Comparison of ENCODE assay signal across 18 mouse cellular contexts in the genomic region with DNA sequence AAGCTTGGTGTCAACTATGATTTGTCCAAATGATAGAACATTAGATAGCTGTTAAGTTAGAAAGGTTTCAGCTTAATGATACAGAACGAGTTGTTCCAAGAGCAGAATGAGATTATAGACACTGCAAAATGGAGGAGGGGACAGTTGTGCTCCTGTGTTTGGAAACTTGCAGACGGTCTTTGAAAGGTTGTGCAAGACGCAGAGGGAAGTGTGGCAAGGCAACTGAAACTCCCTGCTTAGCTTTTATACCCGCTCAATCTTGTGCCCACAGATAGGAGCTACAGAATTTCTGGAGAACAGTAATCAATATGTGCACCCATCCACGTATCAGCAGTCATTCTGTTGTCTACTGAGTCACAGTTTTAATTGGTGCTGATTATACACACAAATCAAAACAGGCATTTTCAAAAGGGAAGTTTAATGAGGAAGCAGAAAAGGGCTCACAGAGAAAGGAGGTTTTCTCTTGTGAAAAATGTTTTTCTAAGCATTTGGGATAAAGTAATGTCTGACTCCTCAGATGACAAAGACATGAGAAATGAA. TPM values are rescaled to one million over a fixed set of nuclear protein-coding genes. Genes with fewer than 3 reads are reported as not detected.
DNase-seq lines count a peak whose midpoint lies in the region; ATAC-seq and TF ChIP-seq lines count a peak whose summit lies in the region.
"Had no signal": no experiment of that assay in that cellular context is flagged by ENCODE, and none has a peak within 500 bp of the region (broad histone marks: within the 10 kb centered on the region; RNA-seq: fewer than 3 reads in every experiment).

No protein-coding gene starts in this region.

- no peak for TF ChIP-seq POLR2A in spleen, adult 2 months (IDR thresholded peaks at IDR 0.05; ENCODE audit: low read depth, low read length)
- no peak for TF ChIP-seq POLR2A in small intestine, adult 2 months (IDR thresholded peaks at IDR 0.05; ENCODE audit: low read depth, low read length)

- no peak overlapping the region for H3K9ac ChIP-seq in liver, postnatal 0 days (replicated peaks)
- H3K9ac ChIP-seq: embryonic facial prominence, embryonic 15.5 days; hindbrain, embryonic 12.5 days; intestine, embryonic 15.5 days; midbrain, embryonic 15.5 days had no signal

- no peaks in the 10 kb centered on the region for H3K4me1 ChIP-seq in spleen, adult 2 months (ENCODE audit: control insufficient read depth, insufficient read depth, insufficient read length)
- H3K4me1 ChIP-seq in liver, postnatal 0 days (ENCODE audit: insufficient read depth) = peaks cover 19% of the 10 kb centered on the region
- no peaks in the 10 kb centered on the region; the same call in 1 of the 2 replicates for H3K4me1 ChIP-seq in small intestine, adult 2 months (ENCODE audit: control insufficient read depth, insufficient read depth, insufficient read length, low read length)
- H3K4me1 ChIP-seq: embryonic facial prominence, embryonic 15.5 days; megakaryocyte, embryonic 14.5 days; midbrain, embryonic 15.5 days had no signal

- H3K4me3 ChIP-seq in spleen, adult 2 months (ENCODE audit: extremely low read depth, insufficient read depth, insufficient read length) = no peak overlapping the region
- no peak overlapping the region for H3K4me3 ChIP-seq in liver, postnatal 0 days (ENCODE audit: low read depth, low read length)
- no peak overlapping the region for H3K4me3 ChIP-seq in small intestine, adult 2 months (ENCODE audit: low read depth, low read length)
- H3K4me3 ChIP-seq: embryonic facial prominence, embryonic 15.5 days; forebrain, embryonic 10.5 days; hindbrain, embryonic 12.5 days; intestine, embryonic 15.5 days; megakaryocyte, embryonic 14.5 days; midbrain, embryonic 15.5 days had no signal

- DNase-seq in heart, adult 11 months = peak; percentile 72
- DNase-seq in heart, postnatal 4 days = no peak
- DNase-seq in spleen, adult 2 months (ENCODE audit: low read depth in 1 of 2, low spot score in 2 of 2) = no peak
- DNase-seq in spleen, postnatal 10 days (ENCODE audit: low spot score in 2 of 2) = no peak
- no peak for DNase-seq in liver, postnatal 0 days
- no peak for DNase-seq in layer of hippocampus, postnatal 25 days (ENCODE audit: extremely low spot score in 1 of 2, low spot score in 1 of 2)
- DNase-seq: adrenal gland, adult 8-10 months; cerebellum, adult 9-10 months; embryo, embryonic 11 days; thymus, postnatal 25 days had no signal

- no peaks in the 10 kb centered on the region for H3K9me3 ChIP-seq in liver, postnatal 0 days (ENCODE audit: low read length)
- H3K9me3 ChIP-seq: embryonic facial prominence, embryonic 15.5 days; forebrain, embryonic 10.5 days; hindbrain, embryonic 12.5 days; intestine, embryonic 15.5 days; midbrain, embryonic 15.5 days had no signal

- H3K4me2 ChIP-seq in liver, postnatal 0 days (ENCODE audit: low read depth, low read length) = no peak overlapping the region; the same call in 1 of the 2 replicates
- H3K4me2 ChIP-seq: embryonic facial prominence, embryonic 15.5 days; hindbrain, embryonic 12.5 days; intestine, embryonic 15.5 days; midbrain, embryonic 15.5 days had no signal

- TF ChIP-seq CTCF in spleen, adult 2 months (IDR thresholded peaks at IDR 0.05; ENCODE audit: extremely low read depth, insufficient read depth, insufficient read length, insufficient replicate concordance) = no peak
- no peak for TF ChIP-seq CTCF in liver, postnatal 0 days (IDR thresholded peaks at IDR 0.05; ENCODE audit: low read depth)
- TF ChIP-seq CTCF in small intestine, adult 2 months (IDR thresholded peaks at IDR 0.05; ENCODE audit: extremely low read depth, insufficient read length, insufficient replicate concordance, low read depth, low read length) = no peak

- no peaks in the 10 kb centered on the region for H3K27me3 ChIP-seq in spleen, adult 2 months (ENCODE audit: control insufficient read depth, insufficient read depth, low read length)
- no peaks in the 10 kb centered on the region for H3K27me3 ChIP-seq in liver, postnatal 0 days (ENCODE audit: insufficient read depth, low read length)
- no peaks in the 10 kb centered on the region for H3K27me3 ChIP-seq in small intestine, adult 2 months (ENCODE audit: control insufficient read depth, insufficient read depth, low read length)
- H3K27me3 ChIP-seq: embryonic facial prominence, embryonic 15.5 days; hindbrain, embryonic 12.5 days; intestine, embryonic 15.5 days; midbrain, embryonic 15.5 days had no signal

- TF ChIP-seq EP300 in liver, postnatal 0 days (IDR thresholded peaks at IDR 0.05; ENCODE audit: low read depth) = no peak

- no peak; the same call in 1 of the 2 replicates for ATAC-seq in liver, postnatal 0 days
- ATAC-seq in inflammation-experienced regulatory T-cells, adult 6 months = no peak
- ATAC-seq: midbrain, embryonic 15.5 days had no signal

- H3K36me3 ChIP-seq in spleen, adult 2 months (ENCODE audit: control insufficient read depth, insufficient read depth, low read length) = no peaks in the 10 kb centered on the region
- no peaks in the 10 kb centered on the region for H3K36me3 ChIP-seq in liver, postnatal 0 days (replicated peaks; ENCODE audit: insufficient read depth, low read length)
- H3K36me3 ChIP-seq in small intestine, adult 2 months (ENCODE audit: control insufficient read depth, insufficient read depth, low read length) = no peaks in the 10 kb centered on the region
- H3K36me3 ChIP-seq: embryonic facial prominence, embryonic 15.5 days; forebrain, embryonic 10.5 days; hindbrain, embryonic 12.5 days; intestine, embryonic 15.5 days; midbrain, embryonic 15.5 days had no signal

- WGBS in spleen, adult 2 months = 23% methylated on average over 5 of the region's 5 CpGs
- WGBS in liver, postnatal 0 days (ENCODE audit: insufficient replicate concordance) = 18% methylated on average over 5 of the region's 5 CpGs
- 60% methylated on average over 5 of the region's 5 CpGs for WGBS in small intestine, adult 2 months

- peak overlapping the region; percentile 55; the same call in 1 of the 2 replicates for H3K27ac ChIP-seq in spleen, adult 2 months (ENCODE audit: insufficient read depth, low read length)
- peak overlapping the region; percentile 81 for H3K27ac ChIP-seq in liver, postnatal 0 days (ENCODE audit: low read depth)
- peak overlapping the region; percentile 32 for H3K27ac ChIP-seq in small intestine, adult 2 months (ENCODE audit: insufficient read depth, low read depth, low read length)
- H3K27ac ChIP-seq: embryonic facial prominence, embryonic 15.5 days; forebrain, embryonic 10.5 days; hindbrain, embryonic 12.5 days; intestine, embryonic 15.5 days; midbrain, embryonic 15.5 days had no signal

RNA-seq across cellular contexts. Expression of a gene that starts 23.1 kb away (rescaled TPM):
- 10 to 100 TPM; 86.8 to 96.6 TPM for total RNA-seq in heart, postnatal 4 days (2021)
- 2.6 and 2.7 TPM in 2 replicates for polyA plus RNA-seq in spleen, adult 2 months (2012; rRNA removed)
- polyA plus RNA-seq in liver, postnatal 0 days (2015; fragmentation: Nextera tagmentation; extraction: Ambion mirVana) = 3.0 and 3.3 TPM in 2 replicates
- 2.2 and 6.1 TPM in 2 replicates for polyA plus RNA-seq in small intestine, adult 2 months (2012; rRNA removed)
- polyA plus RNA-seq in inflammation-experienced regulatory T-cells, adult 6 months (2017; shearing (Covaris generic)) = 1 to 10 TPM; 3.9 to 9.0 (median 4.5) TPM
- total RNA-seq in layer of hippocampus, postnatal 25 days (2021) = 1 to 10 TPM; 7.1 to 8.8 TPM
